Mouse (Mus musculus) lung, postnatal 4 days (tissue): Measurements from ENCODE around the gene 1810055G02Rik.

ENCODE experiments used
- DNase-seq, 2 experiments: peaks; one replicate each; pipeline ENCODE4 v3.0.0; 2021

The 1810055G02Rik gene

DNA sequence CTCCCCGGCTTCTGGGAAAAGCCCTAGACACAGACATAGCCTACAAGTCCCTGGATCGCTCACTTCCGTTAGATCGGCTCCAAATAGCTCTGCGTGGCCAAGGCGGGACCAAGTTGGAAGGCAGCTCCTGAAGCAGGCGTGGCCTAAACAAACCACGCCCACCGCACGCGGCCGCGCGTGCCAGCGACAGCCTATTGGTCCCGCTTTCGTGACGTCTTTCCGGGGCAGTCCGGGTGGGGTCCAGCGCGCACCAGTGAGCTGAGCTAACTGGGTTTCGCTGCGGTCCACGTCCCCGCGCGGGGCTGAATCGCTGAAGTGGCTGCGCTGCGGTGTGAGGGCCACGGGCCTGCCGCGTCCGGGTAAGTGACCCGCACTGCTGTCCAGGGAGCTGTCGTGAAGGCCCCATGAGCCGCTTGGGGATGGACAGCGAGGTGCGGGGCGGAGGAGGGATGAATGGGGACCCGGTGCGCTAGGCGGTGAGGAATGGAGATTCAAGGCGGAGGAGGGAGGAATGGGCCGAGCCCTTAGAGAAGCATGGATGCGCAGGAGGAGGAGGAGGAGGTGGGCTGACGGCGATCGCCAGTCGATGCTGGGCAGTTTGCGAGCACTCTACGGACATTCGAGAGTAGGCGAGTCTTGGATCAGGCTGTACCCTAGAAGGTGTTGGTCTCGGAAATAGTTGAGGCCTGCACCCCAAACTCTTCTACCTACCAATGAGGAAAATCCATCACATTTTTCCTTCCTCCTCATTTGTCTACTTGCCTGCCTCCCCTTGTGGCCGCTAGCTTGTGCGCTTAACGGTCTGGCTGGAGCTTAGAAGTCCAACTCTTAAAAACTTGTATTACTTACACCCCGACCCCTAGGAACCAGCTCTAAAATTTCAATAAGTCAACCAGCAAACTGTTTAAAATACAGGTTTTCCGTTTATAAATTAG is at the start of gene 1810055G02Rik:
TSS of gene 1810055G02Rik (plus strand) at position 216 of the 935 bp plus-strand sequence.
- peak; percentile 98 for DNase-seq

DNA sequence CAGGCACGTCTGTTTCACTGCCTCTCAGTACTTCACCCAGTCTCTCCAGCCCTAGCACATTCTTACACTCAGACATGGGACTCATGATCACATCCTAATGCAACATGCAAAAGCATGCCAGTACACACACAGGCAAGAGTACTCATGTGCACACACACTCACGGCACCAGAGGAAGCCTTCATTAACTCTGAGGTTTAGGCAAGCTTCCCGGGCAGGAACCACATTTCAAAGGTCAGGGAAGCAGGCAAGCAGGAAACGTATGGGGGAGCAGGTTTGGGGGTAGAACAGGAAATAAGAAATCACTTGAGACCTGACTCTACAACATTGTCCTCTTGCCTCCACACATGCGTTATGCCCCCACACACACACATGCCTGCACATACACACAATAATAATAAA is 42.6 kb upstream of the 1810055G02Rik start:
- peak; percentile 54 to 59 for DNase-seq

DNA sequence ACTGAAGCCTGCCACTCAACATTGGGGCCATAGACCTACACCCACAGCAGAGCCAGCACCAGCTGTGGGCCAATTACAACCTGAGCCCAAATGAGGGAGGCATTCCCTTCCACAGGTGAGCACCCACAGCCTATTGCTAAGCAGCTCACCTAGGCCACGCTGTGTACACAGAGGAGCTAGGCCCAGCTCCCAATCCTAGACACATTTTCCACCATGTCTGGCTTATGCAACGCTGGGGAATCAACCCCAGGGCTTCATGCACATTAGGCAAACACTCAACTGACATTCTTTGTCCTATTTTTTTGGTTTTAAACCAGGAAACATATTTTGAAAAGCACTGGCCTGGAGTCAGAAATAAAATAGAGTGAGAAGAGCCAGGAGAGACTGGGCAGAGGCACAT is 41.5 kb upstream of the 1810055G02Rik start:
- DNase-seq, result no peak

DNA sequence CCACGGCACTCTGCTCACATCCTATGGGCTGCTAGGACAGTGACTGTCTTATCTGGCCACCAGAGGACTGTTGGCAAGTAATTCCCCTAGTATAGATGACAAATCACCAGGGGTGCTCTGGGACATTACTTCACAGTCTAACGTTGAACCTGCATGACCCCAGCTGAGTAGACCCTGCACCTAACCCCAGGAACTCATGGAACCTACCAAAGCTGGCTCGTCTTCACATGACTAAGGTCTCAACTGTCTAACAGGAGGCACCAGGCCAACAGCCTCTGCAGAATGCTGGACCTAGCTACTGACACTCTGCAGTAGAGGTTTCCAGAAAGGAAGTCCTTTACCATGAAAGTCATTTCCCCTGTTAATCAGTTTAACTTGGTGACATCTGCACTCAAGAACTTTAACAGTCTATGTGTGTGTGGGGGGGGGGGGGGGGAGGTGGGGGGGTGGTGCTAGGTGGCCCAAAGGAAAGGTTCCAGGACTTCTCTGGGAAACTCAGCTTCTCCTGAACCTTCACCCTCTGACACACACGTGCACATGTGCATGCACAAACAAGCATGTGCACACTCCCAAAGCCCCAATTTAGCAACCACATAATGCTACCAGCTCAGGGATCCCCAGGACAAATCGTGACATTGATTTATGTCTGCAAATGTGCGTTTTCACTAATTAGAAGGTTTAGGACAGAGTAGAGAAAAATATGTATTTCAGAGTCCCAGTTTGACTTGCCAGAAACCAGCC is 40.8 kb upstream of the 1810055G02Rik start:
- DNase-seq, result no peak

DNA sequence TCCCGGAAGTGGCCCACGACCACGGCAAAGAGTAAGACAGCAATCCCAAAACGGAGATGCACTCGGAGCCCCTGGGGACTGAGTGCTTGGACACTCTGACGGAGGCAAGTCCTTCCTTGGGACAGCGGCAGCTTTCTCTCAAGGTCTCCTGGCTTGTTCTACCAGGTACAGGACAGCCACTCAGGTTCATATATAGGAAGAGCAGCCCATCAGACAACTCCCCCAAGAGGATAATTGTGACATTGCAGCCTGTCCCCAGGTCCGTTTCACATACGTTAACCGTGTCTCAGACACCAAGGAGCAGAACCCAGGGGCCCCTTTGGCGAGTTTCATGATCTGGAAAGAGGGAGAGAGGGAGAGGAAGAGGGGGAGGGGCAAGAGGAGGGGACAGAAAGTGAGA is 40.1 kb upstream of the 1810055G02Rik start:
- DNase-seq, result no peak

DNA sequence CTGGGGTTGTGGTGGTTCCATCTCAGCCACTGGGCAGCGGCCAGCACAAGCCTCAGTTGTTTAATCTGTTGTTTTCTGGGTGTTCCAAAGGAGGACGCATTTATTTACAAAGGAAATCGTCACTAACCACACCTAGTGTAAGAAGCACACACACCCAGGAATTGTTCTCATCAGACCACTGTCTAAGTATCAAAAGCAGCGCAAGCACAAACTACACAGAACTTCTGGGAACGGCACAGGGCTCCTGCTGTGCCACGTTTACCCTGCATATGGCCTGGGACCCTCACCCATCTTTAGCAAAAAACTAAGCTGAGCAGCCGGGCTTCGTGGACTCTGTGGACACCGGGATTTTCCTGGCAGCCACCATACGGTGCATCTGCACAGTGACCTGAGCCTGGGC is 39.5 kb upstream of the 1810055G02Rik start:
- no peak for DNase-seq

DNA sequence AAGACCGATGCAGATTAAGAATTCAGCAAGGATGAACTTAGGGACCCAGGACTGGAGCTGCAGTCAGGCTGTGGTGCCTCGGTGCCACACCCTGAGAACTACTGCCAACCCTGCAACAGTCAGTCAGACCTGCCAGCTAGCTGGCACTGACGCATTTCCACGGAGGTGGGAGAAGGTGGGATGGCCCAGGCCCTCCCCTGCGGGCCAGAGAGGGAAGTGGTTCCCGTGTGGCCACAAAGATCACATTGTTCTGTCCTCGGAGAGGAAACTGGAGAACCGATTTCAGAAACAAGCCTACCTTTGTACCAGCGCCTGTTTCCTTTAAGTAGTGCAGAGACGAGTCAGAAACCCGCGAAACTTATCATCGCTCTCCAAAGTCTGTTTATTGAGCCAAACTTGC is 39.0 kb upstream of the 1810055G02Rik start:
- DNase-seq, result peak; percentile 78 to 86

DNA sequence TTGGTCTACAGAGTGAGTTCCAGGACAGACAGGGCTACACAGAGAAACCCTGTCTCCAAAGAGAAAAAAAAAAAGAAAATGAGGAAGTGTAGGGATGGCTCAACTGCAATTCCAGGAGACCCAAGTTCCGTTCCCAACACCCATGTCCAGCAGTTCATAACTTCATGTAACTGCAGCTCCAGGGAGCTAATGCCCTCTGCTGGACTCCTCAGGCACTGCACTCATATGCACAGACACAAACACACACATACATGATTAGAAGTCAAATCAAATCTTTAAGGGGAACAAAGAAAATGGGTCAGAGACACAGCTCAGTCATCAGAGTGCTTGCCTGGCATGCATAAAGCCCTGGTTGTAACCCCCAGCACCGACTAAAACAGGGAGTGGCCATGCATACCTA is 34.9 kb upstream of the 1810055G02Rik start:
- no peak for DNase-seq

DNA sequence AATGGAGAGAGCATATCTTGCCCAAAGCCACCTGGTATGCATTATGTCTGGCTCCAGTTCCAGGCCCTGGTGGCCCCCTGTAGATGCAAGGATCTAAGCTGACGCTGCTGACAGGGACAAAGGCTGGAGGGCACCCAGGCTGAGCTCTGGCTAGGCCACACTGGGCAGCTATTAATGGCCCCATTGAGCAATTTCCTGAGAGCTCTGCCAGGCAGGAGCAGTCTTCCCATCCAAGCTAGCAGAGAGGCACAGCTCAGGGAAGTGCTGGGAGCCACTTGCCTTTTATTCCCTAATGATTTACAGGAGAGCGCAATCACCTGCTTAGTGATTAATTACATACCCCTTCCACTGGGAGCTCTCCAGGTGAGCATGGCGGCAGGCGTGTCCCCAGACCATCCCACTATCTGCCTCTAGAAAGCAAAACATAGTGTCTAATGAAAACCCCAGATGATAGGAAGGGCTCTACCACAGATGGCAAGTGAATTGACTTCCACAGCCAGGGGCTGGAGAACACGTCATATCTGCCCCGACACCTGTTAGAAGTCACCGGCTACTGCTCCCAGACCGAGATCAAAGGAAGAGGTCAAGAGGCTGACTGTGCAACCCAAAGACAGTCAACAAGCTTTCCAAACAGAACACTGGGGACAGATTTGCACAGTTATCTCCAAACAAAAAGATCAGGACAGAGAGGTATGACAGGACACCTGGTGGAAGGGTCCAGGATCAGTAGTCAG is 33.8 kb upstream of the 1810055G02Rik start:
- peak; percentile 54 to 67 for DNase-seq

DNA sequence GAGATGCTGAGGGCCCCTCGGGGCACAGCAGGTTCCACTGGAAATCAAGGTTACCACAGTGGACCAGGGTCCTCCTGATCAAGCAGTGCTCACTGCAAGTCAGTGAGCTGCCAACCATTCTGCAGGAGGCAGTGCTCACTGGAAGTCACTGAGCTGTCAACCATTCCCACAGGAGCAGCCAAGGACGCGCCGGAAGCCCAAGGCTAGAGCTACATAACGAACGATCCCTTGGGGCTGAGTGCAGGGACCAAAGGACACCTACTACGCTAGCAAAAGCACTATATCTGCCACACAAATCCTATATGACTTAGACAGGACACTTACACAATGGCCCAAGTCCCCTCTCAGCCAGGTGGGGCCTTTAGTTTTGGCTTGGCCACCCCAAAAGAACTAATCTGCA is 27.4 kb upstream of the 1810055G02Rik start:
- peak in 1 of 2 experiments; percentile 62 for DNase-seq

DNA sequence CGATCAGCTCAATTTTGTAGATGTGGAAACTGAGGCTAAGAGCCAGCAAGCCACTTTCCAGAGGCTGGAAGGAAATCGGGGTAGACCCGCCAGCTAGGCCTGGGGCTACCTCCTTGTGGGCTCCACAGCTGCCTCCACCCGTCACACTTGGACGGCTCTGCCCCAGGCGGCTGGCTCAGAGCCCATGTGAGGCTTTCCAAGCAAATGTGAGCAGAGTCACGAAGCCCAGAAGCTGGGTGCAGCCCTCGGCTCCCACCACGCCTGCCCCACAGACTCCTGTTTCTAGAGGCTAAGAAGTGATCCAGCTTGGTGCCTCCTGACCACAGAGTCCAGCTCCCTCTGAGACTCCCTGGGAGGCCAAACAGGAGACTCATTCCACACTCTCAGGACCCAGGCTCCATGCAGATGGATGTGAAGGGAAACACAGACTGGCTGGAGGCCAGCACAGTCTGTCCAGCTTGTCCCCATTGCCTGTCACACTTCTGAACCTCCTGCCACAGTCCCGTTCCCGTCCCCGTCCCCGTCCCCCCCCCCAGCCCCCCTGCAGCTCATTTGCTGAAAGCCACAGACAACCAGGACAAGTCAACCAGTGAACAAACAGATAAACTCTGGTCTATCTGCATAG is 26.7 kb upstream of the 1810055G02Rik start:
- peak; percentile 84 to 93 for DNase-seq

DNA sequence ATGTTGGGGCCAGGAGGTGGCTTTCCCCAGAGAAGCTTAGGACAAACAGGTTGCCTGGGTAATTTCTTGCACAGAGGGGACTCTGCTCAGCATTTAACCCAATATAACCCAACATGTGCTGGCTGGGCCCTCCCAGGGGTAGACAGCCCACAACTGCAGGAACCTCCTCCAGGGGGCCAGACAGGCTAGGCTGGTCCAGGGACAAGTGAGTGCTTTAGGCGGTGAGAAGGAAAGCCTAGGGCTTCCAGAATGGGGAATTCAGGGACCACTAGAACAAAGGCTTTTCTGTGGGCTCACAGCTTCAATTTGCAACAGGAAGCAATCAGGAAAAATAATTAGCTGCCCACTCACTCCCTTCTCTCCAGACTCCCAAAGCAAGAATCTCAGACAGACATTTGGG is 23.7 kb upstream of the 1810055G02Rik start:
- DNase-seq, result peak in 1 of 2 experiments; percentile 18

DNA sequence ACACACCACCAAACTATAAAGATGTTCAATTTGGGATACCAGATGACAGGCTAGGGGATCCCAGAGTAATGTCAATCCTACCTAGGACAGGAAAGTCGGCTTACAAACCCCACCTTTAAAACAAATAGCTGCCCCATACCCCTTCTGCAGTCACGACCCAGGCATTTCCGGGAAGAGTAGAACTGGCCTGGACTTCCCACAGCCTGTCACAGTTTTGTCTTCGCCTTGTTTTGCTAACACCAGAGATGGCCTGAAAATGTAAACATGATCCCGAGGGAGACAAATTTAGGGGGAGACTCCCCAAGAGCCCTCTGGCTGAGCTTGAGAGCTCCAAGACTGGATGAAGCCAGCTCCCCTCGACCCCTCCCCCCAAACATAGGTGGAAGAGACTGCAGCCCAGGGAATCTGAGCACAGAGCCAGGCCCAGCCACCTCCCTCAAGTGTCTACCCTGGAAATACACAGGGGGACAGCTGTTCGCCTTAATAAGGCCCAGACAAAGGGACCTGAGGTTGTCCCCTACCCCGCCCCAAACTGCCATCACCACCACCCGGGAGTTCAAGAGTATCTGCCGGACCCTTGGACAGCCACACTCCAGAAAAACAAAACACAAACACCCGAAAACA is 23.0 kb upstream of the 1810055G02Rik start:
- peak; percentile 34 to 45 for DNase-seq

DNA sequence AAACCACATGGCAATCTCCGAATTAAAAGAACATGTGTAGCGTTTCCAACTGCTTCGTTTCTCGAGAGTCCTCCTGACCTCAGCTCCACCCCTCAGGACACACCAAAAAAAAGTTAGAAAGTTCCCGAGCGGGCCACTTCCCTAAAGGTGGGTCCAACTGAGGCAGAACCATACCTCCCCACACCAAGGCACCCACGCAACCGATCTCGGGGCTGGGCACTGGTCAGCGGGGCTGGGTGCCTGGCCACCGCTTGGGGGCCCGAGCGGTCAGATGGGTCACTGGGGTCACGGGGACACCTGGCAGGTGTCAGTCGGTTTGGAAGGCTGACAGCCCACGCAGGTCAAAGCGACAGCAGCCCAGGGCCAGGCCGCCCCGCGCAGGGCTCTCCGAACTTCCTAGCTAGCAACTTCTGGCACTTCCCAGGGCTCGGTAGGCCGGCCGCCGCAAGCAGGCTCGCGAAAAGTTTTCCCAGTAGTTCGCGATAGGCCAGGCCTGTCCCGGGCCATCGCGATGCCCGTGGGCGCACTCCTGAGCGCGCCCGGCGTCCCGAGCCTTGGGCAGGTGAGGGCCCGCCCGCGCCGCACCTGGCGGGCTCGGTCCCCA is 22.4 kb upstream of the 1810055G02Rik start:
- peak; percentile 62 to 72 for DNase-seq

DNA sequence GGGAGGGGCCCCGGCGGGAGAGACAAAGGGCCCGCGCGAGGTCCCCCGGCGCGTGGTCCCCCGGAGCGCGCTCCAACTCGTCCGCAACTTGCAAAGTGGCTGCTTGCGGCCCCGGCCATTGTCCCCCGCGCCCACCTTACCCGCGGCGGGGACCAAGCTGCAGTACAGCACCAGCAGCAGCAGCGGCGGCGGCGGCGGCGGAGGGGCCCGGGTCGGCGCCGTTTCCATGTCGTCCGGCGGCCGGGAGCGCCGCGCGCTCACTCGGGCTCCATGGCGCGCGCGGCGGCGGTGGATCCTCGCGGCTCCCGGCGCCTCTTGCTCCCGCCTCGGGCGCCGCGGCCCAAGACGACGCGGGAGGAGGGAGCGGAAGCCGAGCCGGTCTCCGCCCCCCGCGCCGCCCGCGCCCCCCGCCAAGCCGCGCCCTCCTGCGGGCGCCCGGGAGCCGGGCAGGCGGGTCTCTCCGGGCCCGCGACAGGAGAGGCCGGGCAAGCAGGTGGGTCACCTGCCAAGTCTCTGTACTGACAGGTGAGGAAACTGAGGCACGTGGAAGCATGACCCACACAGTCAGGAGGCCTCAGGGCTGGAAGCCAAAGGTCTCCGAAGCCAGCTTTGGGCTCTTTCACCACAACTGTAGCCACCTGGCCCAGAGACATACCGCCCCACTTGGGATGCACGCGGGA is 21.7 kb upstream of the 1810055G02Rik start, which contains the start of gene Lrp5:
TSS of gene Lrp5 (minus strand) at position 350 of the 680 bp plus-strand sequence.
- DNase-seq, result peak; percentile 77 to 87

DNA sequence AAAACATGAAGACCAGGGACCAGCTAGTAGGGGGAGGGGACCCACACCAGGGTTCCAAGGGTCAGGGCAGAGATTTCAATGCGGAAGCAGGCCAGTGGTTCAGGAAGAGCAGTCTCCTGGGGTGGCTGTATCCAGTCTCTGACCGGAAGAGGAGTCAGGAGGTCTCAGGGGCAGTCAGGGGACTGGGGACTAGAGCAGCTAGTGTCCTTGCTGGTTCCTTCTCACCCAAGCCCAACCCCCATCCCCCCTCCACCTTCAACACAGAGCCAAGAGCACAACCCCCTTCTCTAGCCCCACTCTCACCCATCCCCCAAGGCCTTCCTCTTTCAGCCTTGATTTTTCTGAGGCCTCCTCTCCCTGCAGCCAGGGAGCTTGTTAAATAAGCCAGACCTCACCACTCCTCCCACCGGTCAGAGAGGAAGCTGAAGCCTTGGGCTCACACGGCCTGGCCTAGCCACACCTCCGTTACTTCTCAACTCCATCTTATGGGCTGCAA is 20.4 kb upstream of the 1810055G02Rik start:
- peak; percentile 48 to 49 for DNase-seq

DNA sequence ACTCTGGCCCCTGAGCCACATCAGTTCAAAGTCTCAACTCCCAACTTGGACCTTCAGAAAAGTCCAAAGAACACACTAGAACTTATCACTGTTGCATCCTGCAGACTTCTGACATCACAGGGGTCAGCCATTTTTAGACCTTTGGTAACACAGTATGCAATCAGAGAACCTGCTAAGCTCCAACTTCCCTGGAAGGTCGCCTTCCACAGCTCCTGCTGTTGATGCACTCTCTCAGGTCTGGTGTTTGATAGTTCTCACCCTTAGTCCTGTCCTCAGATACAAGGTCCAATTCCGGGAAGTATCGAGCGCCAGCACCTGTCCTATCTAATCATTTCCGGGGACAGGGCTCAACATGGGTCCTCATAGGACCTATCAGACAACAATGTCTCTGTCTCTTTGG is 16.8 kb upstream of the 1810055G02Rik start:
- DNase-seq, result no peak

DNA sequence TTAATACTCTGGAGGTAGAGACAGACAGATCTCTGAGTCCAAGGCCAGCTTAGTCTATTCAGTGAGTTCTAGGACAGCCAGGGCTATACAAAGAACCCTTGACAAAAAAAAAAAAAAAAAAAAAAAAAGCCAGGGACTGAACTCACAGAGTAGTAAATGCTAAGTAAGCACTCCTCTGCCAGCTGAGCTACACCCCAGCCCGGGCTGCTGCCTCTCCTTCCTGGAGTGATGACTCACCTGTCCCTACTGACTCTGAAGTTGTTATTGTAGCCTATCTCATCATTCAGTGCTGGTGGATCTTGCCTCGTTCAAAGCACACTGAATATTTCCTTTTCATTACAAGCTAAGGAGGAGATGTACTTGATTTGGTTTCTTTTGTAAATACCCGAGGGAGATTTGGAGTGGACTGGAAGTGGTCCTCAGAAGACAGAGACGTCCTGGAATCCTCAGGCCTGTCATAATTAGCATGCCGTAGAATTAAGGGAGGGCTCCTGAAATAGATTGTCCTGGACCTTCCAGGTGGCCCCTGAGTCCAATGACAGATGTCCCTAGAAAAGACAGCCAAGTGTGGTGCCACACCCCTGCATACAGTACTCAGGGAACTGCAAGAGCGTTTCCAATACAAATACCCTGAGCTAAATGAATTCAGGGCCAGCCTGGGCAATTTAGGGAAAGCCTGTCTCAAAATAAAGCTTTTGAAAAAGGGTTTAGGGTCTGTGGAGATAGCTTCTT is 15.5 kb upstream of the 1810055G02Rik start:
- no peak for DNase-seq

DNA sequence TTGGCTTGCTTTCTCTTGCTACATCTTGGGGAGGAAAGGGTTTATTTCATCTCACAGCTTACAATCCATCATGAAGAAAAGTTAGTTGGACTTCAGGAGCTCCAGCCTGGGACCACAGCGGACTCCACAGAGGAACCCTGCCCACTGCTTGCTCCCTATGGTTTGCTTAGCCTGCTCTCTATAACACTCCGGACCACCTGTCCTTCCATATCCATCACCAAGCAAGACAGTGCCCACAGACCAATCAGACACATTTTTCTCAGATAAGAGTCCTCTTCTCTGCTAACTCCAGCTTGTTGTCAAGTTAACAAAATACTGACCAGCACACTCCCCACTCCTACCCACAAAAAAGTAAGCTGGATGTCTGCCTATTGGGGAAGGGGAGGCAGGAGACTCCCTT is 13.6 kb upstream of the 1810055G02Rik start:
- DNase-seq, result no peak

DNA sequence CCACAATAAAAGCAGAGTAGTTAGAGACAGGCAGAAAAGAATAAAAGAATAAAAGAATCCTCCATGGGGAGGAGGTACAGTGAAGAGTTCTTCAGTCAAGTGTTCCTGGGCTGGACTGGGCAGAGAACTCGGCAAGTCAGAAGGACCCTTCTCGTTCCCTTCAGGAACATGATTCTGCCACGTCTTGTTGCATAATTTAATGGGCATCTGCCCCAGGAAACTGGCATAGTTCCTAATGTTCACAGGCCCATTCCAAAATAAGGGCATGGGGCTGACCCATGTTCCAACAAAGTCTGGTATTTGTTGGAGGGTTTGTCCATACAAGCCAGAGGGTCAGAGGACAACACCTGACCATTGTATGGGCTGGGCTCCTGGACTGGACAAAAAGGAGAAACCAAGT is 13.1 kb upstream of the 1810055G02Rik start:
- DNase-seq, result no peak
